In the genomic region with DNA sequence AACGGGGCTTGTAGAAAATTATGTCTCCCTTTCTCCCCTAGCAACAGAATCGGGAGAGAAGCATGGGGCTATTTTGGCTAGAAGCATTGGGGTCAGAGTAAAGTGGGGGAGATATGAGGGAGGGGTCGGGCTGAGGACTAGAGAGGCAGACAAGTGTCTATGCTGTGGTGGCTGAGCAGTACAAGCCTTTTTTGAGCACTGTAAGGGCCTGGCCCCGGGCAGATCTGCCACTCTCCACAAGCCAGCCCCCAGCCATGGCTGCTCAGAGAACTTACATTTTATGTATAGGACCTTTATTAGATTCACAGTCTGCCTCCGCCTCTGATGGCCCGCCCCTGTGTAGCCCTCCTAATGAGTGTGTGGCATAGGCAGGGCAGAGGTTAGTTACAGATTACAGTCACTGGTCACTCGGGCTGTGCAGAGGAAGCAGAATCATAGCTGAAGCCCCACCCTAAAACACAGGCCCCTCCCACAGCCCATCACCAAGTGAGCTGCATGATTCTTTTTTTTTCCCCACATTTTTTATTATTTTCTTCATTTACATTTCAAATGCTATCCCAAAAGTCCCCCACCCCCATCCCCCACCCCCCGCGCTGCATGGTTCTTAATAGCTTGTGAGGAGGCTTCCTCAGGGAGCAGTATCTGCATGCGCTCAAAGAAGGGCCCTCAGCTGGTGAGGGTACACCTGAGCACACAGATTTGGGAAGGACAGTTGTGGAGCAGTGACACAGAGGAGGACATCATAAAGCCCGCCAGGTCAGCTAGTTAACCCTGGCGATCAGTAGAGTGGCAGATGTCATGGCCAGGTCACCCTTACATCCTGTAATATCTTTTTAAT, we compare ENCODE assay signal across 18 mouse cellular contexts. TPM values are rescaled to one million over a fixed set of nuclear protein-coding genes. Genes with fewer than 3 reads are reported as not detected.
DNase-seq lines count a peak whose midpoint lies in the region; ATAC-seq lines count a peak whose summit lies in the region.
"Had no signal": no experiment of that assay in that cellular context is flagged by ENCODE, and none has a peak within 500 bp of the region (broad histone marks: within the 10 kb centered on the region; RNA-seq: fewer than 3 reads in every experiment).

No protein-coding gene starts in this region.

- no peak overlapping the region for H3K4me3 ChIP-seq in limb, embryonic 15.5 days
- no peak overlapping the region for H3K4me3 ChIP-seq in limb, embryonic 10.5 days
- H3K4me3 ChIP-seq in hindbrain, embryonic 11.5 days (ENCODE audit: low read depth, low read length): no peak overlapping the region
- no peak overlapping the region for H3K4me3 ChIP-seq in hindbrain, embryonic 15.5 days
- H3K4me3 ChIP-seq in neural tube, embryonic 13.5 days: no peak overlapping the region
- H3K4me3 ChIP-seq: embryonic facial prominence, embryonic 13.5 days; kidney, embryonic 15.5 days had no signal

- no peak for DNase-seq in limb, embryonic 10.5 days (ENCODE audit: low spot score)
- DNase-seq in hindbrain, embryonic 11.5 days (ENCODE audit: low spot score): no peak
- DNase-seq in left cerebral cortex, postnatal 10 days (ENCODE audit: extremely low spot score in 1 of 2, low spot score in 2 of 2): no peak
- DNase-seq: adrenal gland, adult 2 months; cerebellum, adult 2 months; heart, postnatal 10 days; liver; lung, postnatal 14 days; retina, postnatal 1 day; thymus, postnatal 25 days had no signal

- no peaks in the 10 kb centered on the region for H3K9me3 ChIP-seq in limb, embryonic 15.5 days
- no peaks in the 10 kb centered on the region for H3K9me3 ChIP-seq in limb, embryonic 10.5 days (replicated peaks)
- no peaks in the 10 kb centered on the region for H3K9me3 ChIP-seq in hindbrain, embryonic 11.5 days (ENCODE audit: control insufficient read depth, low read length)
- H3K9me3 ChIP-seq in hindbrain, embryonic 15.5 days: no peaks in the 10 kb centered on the region
- no peaks in the 10 kb centered on the region for H3K9me3 ChIP-seq in neural tube, embryonic 13.5 days
- H3K9me3 ChIP-seq: embryonic facial prominence, embryonic 13.5 days; kidney, embryonic 15.5 days had no signal

- ATAC-seq in limb, embryonic 15.5 days (ENCODE audit: insufficient number of reproducible peaks, low FRiP score, low TSS enrichment, low read depth): peak; percentile 41; the same call in 1 of the 2 replicates
- ATAC-seq in hindbrain, embryonic 11.5 days (ENCODE audit: low FRiP score): peak; percentile 66
- peak; percentile 50; the same call in 1 of the 2 replicates for ATAC-seq in hindbrain, embryonic 15.5 days (ENCODE audit: low FRiP score, low read depth)
- peak; percentile 67 for ATAC-seq in neural tube, embryonic 13.5 days (ENCODE audit: low read depth)
- no peak for ATAC-seq in erythroid progenitor cell, adult 5-6 weeks (replicated peaks; ENCODE audit: low FRiP score, poor library complexity, severe bottlenecking)
- ATAC-seq: forebrain, embryonic 16.5 days had no signal

- H3K4me2 ChIP-seq in limb, embryonic 15.5 days: no peak overlapping the region
- H3K4me2 ChIP-seq in hindbrain, embryonic 11.5 days (replicated peaks; ENCODE audit: low read depth, low read length): no peak overlapping the region
- H3K4me2 ChIP-seq in hindbrain, embryonic 15.5 days: no peak overlapping the region
- H3K4me2 ChIP-seq in neural tube, embryonic 13.5 days: no peak overlapping the region
- H3K4me2 ChIP-seq: embryonic facial prominence, embryonic 13.5 days; heart, embryonic 11.5 days; kidney, embryonic 15.5 days had no signal

- H3K4me1 ChIP-seq in limb, embryonic 15.5 days: no peaks in the 10 kb centered on the region
- no peaks in the 10 kb centered on the region for H3K4me1 ChIP-seq in limb, embryonic 10.5 days
- H3K4me1 ChIP-seq in hindbrain, embryonic 11.5 days (replicated peaks; ENCODE audit: control insufficient read depth, insufficient read depth, low read length): no peaks in the 10 kb centered on the region; the same call in 1 of the 2 replicates
- H3K4me1 ChIP-seq in hindbrain, embryonic 15.5 days (replicated peaks): 0 out of 2 replicates have a peak, but pooled peaks cover 9% of the 10 kb centered on the region
- peaks cover 11% of the 10 kb centered on the region for H3K4me1 ChIP-seq in neural tube, embryonic 13.5 days (replicated peaks)
- H3K4me1 ChIP-seq: embryonic facial prominence, embryonic 13.5 days had no signal

- no peak overlapping the region for H3K27ac ChIP-seq in limb, embryonic 15.5 days
- H3K27ac ChIP-seq in limb, embryonic 10.5 days: no peak overlapping the region
- no peak overlapping the region for H3K27ac ChIP-seq in hindbrain, embryonic 11.5 days (ENCODE audit: low read depth, low read length)
- no peak overlapping the region for H3K27ac ChIP-seq in hindbrain, embryonic 15.5 days (replicated peaks)
- no peak overlapping the region for H3K27ac ChIP-seq in neural tube, embryonic 13.5 days (replicated peaks)
- H3K27ac ChIP-seq: embryonic facial prominence, embryonic 13.5 days; kidney, embryonic 15.5 days had no signal

- WGBS in limb, embryonic 15.5 days: 75% methylated on average over 12 of the region's 12 CpGs
- WGBS in limb, embryonic 10.5 days: 83% methylated on average over 12 of the region's 12 CpGs
- WGBS in hindbrain, embryonic 11.5 days: 74% methylated on average over 12 of the region's 12 CpGs
- WGBS in hindbrain, embryonic 15.5 days: 68% methylated on average over 12 of the region's 12 CpGs
- 64% methylated on average over 12 of the region's 12 CpGs for WGBS in neural tube, embryonic 13.5 days

- no peaks in the 10 kb centered on the region for H3K27me3 ChIP-seq in limb, embryonic 15.5 days
- no peaks in the 10 kb centered on the region for H3K27me3 ChIP-seq in limb, embryonic 10.5 days (ENCODE audit: low read depth, poor library complexity, severe bottlenecking)
- no peaks in the 10 kb centered on the region for H3K27me3 ChIP-seq in hindbrain, embryonic 11.5 days (ENCODE audit: control insufficient read depth, insufficient read depth, low read length)
- H3K27me3 ChIP-seq in hindbrain, embryonic 15.5 days: no peaks in the 10 kb centered on the region
- H3K27me3 ChIP-seq in neural tube, embryonic 13.5 days: no peaks in the 10 kb centered on the region
- H3K27me3 ChIP-seq: embryonic facial prominence, embryonic 13.5 days; kidney, embryonic 15.5 days had no signal

- H3K9ac ChIP-seq in limb, embryonic 15.5 days: no peak overlapping the region
- H3K9ac ChIP-seq in hindbrain, embryonic 11.5 days (ENCODE audit: low read depth, low read length): no peak overlapping the region
- H3K9ac ChIP-seq in hindbrain, embryonic 15.5 days: no peak overlapping the region
- H3K9ac ChIP-seq in neural tube, embryonic 13.5 days: no peak overlapping the region
- H3K9ac ChIP-seq: embryonic facial prominence, embryonic 13.5 days; kidney, embryonic 15.5 days had no signal

- H3K36me3 ChIP-seq in limb, embryonic 15.5 days: no peaks in the 10 kb centered on the region
- H3K36me3 ChIP-seq in limb, embryonic 10.5 days: no peaks in the 10 kb centered on the region
- no peaks in the 10 kb centered on the region for H3K36me3 ChIP-seq in hindbrain, embryonic 11.5 days (ENCODE audit: control insufficient read depth, insufficient read depth, low read length)
- no peaks in the 10 kb centered on the region for H3K36me3 ChIP-seq in hindbrain, embryonic 15.5 days
- no peaks in the 10 kb centered on the region for H3K36me3 ChIP-seq in neural tube, embryonic 13.5 days
- H3K36me3 ChIP-seq: embryonic facial prominence, embryonic 13.5 days; kidney, embryonic 15.5 days had no signal

- intact Hi-C loops in left cerebral cortex, postnatal 10 days (cut with DNase I): loop anchor here (5.0 kb wide), 1 partner anchor 87 kb away; no protein-coding TSS in a partner anchor

RNA-seq across cellular contexts. Expression of a gene that starts 46.1 kb away (rescaled TPM):
- polyA plus RNA-seq in limb, embryonic 15.5 days (2015; fragmentation: Nextera tagmentation; extraction: Ambion mirVana): 39.1 and 44.0 TPM in 2 replicates
- 34.2 and 35.3 TPM in 2 replicates for polyA plus RNA-seq in limb, embryonic 10.5 days (2016; fragmentation: Nextera tagmentation; extraction: Ambion mirVana)
- 46.3 and 48.0 TPM in 2 replicates for polyA plus RNA-seq in hindbrain, embryonic 11.5 days (2014; fragmentation: Nextera tagmentation; extraction: Ambion mirVana)
- 128 and 129 TPM in 2 replicates for polyA plus RNA-seq in hindbrain, embryonic 15.5 days (2015; fragmentation: Nextera tagmentation; extraction: Ambion mirVana)
- 77.0 and 79.2 TPM in 2 replicates for polyA plus RNA-seq in neural tube, embryonic 13.5 days (2015; fragmentation: Nextera tagmentation; extraction: Ambion mirVana)
- 18.7 and 27.2 TPM in 2 replicates for total RNA-seq in erythroid progenitor cell, adult 5-6 weeks (2015; ENCODE audit: low replicate concordance)
- total RNA-seq in erythroid progenitor cell, adult 5-6 weeks (2017; ENCODE audit: low replicate concordance): 3.6 and 5.9 TPM in 2 replicates
- 10 to 100 TPM; 54.8 to 66.9 TPM for total RNA-seq in left cerebral cortex, postnatal 10 days (2021)
